Mouse (Mus musculus) liver, adult 2 months (tissue): ENCODE results near the gene Pigk.

Experiments
- CTCF ChIP-seq: fragments of 200-500 bp; IDR thresholded peaks from 2 replicates; pipeline ENCODE4 v1.5.1; 2011; ENCODE audit warnings: low read depth, low read length, control low read depth
- POLR2A ChIP-seq: fragments of 200-500 bp; IDR thresholded peaks from 2 replicates; pipeline ENCODE4 v1.6.1; 2011; ENCODE audit warnings: low read length, control low read depth; ENCODE audit not compliant: insufficient read depth; ENCODE audit errors: extremely low read depth

- TF ChIP-seq POLR2A (no peak), CTCF (no peak)
Measured at GRCm38 (mm10) chr3:152932096-152932495, 218.2 kb downstream of the Pigk start.
